Mouse (Mus musculus) CD4-positive, CD25-positive, alpha-beta regulatory T cell, adult 2 months (primary cell): ENCODE results near the gene Tnk1.

Source experiments
- DNase-seq: peaks from one replicate; pipeline ENCODE4 v3.0.0-alpha.2; 2012; ENCODE audit warnings: low read depth, low spot score

The Tnk1 gene

GRCm38 (mm10) chr11:69858113-69858998 is at the start of gene Tnk1:
Gene Tnk1 (minus strand): TSS chr11:69858730.
- DNase-seq, result no peak

GRCm38 (mm10) chr11:69904311-69904710 is 45.8 kb upstream of the Tnk1 start:
- no peak for DNase-seq

DNA sequence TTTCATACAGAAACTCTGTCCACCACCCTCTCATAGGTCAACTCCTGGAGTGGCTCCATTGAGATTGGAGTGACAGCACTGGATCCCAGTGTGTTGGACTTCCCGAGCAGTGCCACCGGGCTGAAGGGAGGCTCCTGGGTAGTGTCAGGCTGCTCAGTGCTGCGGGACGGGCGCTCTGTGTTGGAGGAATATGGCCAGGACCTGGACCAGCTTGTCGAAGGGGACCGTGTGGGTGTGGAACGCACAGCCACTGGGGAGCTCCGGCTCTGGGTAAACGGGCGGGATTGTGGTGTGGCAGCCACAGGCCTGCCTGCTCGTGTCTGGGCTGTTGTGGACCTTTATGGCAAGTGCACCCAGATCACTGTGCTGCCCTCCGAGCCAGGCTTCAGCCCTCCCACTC is 44.4 kb upstream of the Tnk1 start:
- DNase-seq, result no peak

- DNase-seq, result peak; percentile 46
Measured at GRCm38 (mm10) chr11:69901993-69902392, 43.5 kb upstream of the Tnk1 start.

DNA sequence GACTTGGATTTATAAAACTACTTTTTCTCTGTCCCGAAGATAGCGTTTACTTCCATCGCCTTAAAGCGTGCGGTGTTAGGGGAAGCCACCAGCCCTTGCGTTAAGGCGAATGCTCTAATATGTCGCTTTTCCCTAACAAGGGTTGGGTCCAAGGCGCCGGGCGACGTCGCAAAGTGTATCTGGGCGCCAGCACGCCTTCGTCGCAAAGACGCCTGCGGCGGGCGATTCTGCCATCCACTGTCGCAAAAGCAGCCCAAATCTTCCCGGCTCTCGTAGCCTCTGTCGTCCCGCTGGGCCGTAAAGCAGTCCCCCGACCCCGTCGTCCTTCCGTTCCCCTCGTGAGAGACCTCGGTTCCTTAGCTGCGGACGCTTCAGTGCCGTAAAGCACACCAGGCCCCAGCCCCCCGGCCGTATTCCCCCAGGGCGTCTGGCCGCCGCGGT is 42.9 kb upstream of the Tnk1 start:
- peak; percentile 95 for DNase-seq

- peak; percentile 95 for DNase-seq
Measured at GRCm38 (mm10) chr11:69900471-69901405, 42.2 kb upstream of the Tnk1 start, which contains the start of the genes 2810408A11Rik and Neurl4. Gene 2810408A11Rik (minus strand): TSS chr11:69900987. Gene Neurl4 (plus strand): TSS chr11:69901072.

DNA sequence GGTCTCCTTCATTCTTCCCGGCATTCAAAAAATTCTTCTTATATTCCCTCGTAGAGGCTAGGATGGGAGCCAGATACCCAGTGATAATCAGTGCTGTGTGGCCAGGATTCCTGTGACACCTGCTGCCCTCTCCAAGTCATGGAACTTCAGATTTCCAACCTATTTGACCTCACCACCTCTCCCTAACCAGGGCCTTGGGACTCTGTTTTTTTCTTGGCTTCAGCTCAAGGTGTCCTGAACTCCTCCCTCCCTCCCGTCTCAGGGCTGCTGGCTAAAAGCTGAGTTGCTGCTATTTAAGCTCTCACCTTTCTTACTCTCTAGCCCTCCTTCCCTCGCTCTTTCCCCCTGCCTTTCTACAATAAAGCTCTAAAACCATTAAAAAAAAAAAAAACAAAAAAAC is 41.3 kb upstream of the Tnk1 start:
- DNase-seq, result no peak

DNA sequence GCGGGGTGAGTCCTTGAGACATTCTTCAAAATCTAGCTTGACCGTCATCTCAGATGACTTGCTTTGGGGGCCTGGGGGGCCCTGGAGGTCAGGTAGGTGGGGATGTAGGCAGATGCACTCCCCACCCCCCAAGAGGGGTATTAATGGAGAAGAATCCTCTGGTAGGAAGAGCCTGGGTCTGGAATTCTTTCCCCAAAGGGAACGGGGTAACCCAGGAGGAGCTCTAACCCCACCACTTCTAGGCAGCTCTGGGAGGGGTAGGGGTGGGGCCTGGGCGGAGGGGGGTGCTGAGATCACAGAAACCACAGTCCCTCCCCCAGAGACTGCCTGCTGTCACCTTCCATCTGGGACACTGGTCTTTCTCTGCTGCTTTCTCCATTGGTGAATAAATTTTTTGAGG is 36.8 kb upstream of the Tnk1 start, which contains the start of gene Acap1:
Gene Acap1, minus strand, starts transcription at position 249 of the 400 bp plus-strand sequence.
- DNase-seq, result peak; percentile 83

DNA sequence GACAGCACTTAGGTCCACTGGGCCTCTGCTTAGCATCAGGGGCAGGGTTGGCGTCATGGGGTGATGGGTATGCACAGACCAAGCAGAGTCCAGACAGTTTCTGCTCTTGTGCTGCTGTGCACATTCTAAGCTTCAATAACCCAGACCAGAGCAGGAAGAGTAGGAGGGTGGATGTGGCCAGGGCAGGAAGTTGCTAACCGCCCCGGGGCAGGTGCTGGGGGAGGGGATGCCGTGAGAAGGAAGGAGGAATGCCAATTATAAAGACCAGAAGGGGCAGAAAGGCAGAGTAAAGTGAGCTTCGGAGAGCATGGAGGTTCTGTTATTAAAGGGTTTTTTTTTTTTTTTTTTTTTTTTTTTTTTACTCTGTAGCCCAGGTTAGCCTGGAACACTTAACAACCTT is 36.1 kb upstream of the Tnk1 start:
- peak; percentile 88 for DNase-seq

- no peak for DNase-seq
Measured at GRCm38 (mm10) chr11:69891482-69891881, 33.0 kb upstream of the Tnk1 start.

DNA sequence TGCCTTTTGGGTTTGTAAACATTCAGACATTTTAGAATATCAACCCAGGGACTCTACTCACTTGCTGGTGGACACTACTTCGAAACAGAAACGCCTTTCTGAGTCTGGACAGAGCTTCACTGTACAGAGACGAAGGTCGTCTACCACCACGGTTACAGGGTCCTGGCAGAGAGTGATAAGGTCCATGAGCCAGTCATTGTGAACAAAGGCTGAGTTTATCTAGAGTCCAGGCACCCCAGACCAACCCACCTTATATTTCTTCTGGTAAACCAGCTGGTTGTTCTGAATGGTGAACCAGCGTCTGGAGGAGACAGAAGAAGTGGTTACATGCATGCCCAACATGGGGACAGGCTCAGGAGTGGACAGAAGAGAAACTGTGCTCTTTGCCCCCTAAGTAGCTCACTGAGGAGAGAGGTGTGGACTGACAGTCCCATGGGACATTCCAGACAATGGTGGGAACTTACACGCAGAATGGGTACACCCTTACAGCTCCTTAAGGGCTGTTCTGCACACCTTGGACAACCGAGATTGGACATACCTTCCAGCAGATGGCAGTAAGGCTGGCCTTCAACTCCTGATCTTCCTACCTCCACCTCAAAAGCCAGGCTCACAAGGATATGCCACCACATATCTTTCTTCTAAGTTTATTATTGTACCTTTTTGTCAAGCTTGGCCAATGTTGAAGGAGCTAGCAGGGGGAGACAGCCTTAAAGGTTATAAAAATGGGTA is 28.5 kb upstream of the Tnk1 start:
- no peak for DNase-seq

DNA sequence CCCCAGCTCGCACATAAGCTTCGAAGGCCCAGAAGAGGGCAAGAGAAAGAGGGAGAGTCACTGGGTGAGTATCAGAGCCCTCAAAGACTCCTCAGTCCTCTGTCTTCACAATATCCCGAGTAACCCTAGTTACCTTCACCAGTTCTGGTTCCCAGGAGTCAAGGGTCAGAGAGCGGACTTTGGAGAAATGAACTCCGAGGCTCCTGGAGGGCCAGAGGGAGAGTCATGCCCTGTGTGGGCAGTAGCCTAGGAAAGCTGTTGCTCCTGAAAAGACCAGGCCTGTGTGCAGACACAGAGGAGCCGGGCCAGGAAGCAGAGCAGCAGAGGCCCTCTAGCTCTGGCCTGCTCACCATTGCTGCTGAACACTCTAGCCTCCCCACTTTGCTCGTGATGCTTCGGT is 26.1 kb upstream of the Tnk1 start:
- no peak for DNase-seq

GRCm38 (mm10) chr11:69884240-69884639 is 25.7 kb upstream of the Tnk1 start:
- DNase-seq, result no peak

DNA sequence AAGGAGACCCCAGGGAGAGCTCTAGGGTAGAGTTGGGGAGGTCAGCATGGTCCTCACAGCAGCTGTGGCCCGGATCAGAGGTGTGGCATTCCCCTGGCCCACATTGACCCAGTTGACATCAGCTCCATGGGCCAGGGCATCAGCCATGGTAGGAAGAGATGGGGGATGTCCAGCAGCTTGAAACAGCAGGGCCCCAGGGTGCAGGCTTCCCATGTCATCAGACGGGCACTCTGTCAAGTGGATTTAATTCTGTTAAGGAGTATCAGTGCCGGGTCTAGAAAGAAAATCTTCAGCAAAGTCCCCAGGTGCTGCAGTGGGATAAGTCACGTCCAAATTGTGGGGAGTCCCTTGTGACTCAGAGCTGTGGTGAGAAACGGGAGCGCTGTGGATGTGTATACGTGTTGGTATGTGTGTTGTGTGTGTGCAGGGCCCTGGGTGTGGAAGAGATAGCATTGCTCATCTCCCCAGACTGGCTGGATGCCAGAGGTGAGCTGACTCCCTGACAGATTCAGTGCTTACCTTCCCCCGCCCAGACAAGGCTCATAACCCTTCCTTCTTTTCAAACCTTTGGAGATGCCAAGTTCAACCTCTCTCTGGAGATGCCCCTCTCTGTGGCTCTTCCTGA is 25.1 kb upstream of the Tnk1 start:
- no peak for DNase-seq

DNA sequence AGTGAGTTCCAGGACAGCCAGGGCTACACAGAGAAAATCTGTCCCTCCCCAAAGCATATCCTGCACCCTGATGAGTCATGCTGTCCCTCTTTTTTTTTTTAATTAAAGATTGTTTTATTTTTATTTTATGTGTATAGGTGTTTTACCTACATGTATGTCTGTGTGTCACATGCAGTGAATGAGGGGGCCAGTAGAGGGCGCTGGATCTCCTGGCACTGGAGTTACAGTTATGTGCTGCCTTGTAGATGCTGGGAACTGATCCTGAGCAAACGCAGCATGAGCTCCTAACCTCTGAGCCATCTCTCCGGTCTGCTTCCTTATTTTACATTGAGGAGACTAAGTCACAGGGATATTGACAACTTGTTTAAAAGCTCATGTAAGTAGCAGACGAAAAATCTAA is 24.5 kb upstream of the Tnk1 start:
- DNase-seq, result peak; percentile 77

GRCm38 (mm10) chr11:69881787-69882670 is 23.5 kb upstream of the Tnk1 start:
- DNase-seq, result no peak

- peak; percentile 80 for DNase-seq
Measured at GRCm38 (mm10) chr11:69880853-69881603, 22.5 kb upstream of the Tnk1 start, which contains the start of gene Kctd11. Gene Kctd11 (minus strand): TSS chr11:69881406.

- DNase-seq, result peak; percentile 83
Measured at GRCm38 (mm10) chr11:69880506-69880852, 21.9 kb upstream of the Tnk1 start.

- no peak for DNase-seq
Measured at GRCm38 (mm10) chr11:69879711-69880110, 21.2 kb upstream of the Tnk1 start.
